Mouse (Mus musculus): ENCODE data around the gene Slc25a10.
A peak's percentile ranks its signal among the peaks of the same experiment; 100 is the strongest.
"Not testable (repeated sequence)": the region's sequence is repeated elsewhere in the genome, so short reads cannot be mapped to it uniquely, and the experiment has no call there.

Slc25a10 gene

DNA sequence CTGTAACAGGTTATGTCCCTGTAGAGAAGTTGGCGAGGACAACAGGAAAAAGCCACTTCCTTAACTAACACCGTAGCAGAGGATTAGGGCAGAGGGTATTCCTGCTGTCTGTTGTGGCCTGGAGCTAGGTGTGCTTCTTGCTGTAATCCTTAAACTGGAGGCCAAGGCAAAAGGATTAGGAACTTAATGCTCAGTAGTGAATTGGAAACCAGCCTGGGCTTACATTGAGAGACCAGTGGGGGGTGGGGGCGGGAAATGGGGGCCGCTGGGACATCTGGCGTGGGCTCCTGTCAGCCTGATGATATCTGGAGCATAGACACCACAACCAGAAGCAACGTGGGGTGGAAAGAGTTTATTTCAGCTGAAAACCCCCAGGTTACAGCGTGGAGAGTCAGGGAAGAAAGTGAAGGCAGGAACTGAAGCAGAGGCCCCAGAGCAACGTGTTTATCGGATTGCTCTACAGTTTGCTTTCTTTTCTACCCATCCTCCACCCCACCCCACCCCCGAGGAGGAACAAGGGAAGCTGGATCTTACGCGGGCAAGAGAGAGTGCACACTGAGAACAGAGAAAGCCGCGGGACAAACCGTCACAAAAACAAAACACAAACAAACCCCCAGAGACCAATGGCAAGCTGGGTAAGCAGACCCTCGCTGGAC, 18.9 kb downstream of the Slc25a10 start:
- DNase-seq (ENCODE audit: low spot score): peak; percentile 35

- DNase-seq (ENCODE audit: low spot score): peak; percentile 85
Observed at GRCm38 (mm10) chr11:120512790-120513453, 21.3 kb downstream of the Slc25a10 start.

DNA sequence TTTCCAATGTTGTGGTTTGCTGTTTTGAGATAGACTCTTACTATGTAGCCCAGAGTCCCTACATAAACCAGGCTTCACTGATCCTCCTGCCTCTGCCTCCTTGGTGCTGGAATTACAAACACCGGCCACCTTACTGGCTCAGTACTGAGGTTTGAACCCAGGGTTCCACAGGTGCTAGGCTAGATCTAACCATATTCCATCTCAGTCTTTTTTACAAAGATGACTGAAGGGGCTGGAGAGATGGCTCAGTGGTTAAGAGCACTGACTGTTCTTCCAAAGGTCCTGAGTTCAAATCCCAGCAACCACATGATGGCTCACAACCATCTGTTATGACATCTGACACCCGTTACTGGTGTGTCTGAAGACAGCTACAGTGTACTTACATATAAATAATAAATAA, 22.6 kb downstream of the Slc25a10 start:
- DNase-seq (ENCODE audit: low spot score): not testable (repeated sequence)

GRCm38 (mm10) chr11:120515611-120516010, 24.0 kb downstream of the Slc25a10 start:
- DNase-seq (ENCODE audit: low spot score): peak; percentile 88

- DNase-seq (ENCODE audit: low spot score): no peak
Observed at GRCm38 (mm10) chr11:120517147-120517546, 25.5 kb downstream of the Slc25a10 start.

GRCm38 (mm10) chr11:120518027-120518426, 26.4 kb downstream of the Slc25a10 start:
- DNase-seq (ENCODE audit: low spot score): peak; percentile 52

- peak; percentile 46 for DNase-seq (ENCODE audit: low spot score)
Observed at GRCm38 (mm10) chr11:120518558-120518957, 26.9 kb downstream of the Slc25a10 start.

DNA sequence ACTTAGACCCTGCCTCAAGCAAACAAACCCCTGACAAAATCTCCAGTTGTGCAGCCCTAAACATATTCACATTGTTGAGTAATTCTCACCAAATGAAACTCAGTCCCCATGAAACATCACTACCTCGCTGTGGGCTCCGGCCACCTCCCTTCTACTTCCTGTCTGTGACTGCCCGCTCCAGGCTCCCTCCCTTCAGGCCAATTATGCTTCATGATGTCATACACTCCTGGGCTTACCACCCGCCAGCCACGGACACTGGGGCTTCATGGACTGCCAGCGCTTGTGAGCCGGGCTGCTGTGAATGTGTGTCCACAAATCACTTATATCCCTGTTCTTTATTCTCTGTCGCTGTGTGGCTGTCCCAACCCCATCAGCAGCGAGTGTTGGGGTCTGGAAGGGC, 28.1 kb downstream of the Slc25a10 start:
- peak; percentile 93 for DNase-seq (ENCODE audit: low spot score)

GRCm38 (mm10) chr11:120520498-120520897, 28.9 kb downstream of the Slc25a10 start:
- DNase-seq (ENCODE audit: low spot score): peak; percentile 59

DNA sequence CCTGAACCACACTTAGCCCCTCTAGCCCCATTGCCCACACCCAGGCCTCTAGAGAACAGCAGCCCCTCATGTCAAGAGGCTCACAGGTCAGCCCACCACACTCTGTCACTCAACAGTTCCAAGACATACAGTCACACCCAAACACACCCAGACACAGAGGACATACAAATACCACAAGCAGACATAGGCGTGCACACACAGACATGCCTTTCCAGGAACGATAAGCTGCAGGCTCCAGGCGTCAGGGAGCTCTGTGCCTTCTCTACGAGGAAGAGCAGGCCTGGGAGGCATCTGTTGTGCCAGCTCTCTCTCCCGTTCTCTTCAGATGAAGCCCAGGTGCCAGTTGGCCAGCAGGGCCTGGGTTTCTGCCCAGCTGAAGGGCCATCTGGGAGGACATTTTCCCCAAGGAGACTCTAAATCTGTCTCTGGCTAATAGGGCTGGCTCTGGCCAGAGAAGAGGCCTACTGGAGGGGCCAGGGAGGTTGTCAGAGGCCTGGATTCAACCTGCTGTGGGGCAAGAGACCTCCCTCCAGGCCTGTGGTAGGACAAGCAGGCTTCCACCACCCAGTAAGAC, 29.4 kb downstream of the Slc25a10 start:
- peak; percentile 99 for DNase-seq (ENCODE audit: low spot score)

- no peak for DNase-seq (ENCODE audit: low spot score)
Observed at GRCm38 (mm10) chr11:120522581-120522980, 30.9 kb downstream of the Slc25a10 start.

DNA sequence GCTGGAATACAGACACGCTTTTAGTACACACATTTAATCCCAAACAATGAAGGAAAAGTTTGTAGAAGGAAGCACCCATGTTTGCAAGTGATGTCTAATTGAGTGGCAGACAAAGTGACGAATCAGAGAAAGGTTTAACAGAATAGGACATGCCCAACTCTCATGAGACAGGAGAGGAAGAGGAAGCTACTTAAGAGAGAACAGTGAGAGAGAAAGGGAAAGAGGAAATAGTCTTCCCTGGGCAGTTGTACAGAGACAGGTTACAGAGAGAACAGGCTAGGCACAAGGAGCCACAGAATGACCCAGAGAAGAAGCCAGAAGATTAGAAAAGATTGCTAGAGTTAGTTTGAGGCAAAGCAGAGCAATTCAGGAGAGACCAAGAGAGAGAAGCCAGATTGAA, 34.3 kb downstream of the Slc25a10 start:
- no peak for DNase-seq (ENCODE audit: low spot score)

GRCm38 (mm10) chr11:120527690-120528354, 36.2 kb downstream of the Slc25a10 start:
- no peak for DNase-seq (ENCODE audit: low spot score)

- no peak for DNase-seq (ENCODE audit: low spot score)
Observed at GRCm38 (mm10) chr11:120528903-120529302, 37.3 kb downstream of the Slc25a10 start.

DNA sequence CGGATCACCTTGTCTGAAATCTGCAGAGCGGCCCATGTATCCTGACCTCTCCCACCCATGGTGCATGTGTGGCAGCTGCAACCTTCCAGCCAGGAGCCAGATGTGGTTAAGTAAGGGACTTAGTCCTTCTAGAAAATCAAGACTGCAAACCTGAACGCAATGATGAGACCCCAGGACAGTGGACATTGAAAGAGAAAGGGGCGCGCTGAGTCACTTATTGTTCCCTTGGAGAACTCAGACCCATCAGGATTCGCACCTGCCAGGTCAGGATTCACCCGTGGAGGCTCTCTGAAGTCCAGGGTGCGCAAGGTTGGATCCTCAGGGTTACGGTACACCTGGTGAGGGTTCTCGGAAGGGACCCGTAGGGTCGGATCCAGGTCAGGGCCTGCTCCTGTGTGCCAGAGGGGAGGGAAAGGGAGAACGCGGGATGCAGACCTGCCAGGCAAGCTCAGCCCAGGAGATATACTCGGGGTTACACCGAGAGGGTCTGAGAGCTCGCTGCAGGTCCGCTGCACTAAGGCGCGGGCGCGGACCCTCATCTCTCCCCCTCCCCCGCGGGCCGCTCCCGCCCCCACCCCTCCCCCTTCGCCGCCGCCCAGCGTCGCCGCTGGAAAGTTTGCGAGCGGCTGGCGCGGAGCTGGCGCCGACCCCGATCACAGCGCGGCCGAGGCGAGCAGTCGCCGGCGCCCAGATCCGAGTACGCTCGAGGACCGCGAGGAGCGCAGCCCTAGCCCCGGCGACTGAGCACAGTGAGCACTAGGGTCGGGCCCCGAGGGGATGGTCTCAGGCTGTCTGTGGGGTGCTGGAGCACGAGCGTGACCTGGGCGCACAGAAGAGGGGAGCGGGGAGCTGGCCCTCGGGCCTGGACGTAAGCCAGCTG, 38.7 kb downstream of the Slc25a10 start, which contains the start of gene Gcgr:
Gcgr (plus strand) TSS at position 615 of the 880 bp plus-strand sequence.
- DNase-seq (ENCODE audit: low spot score): no peak

DNA sequence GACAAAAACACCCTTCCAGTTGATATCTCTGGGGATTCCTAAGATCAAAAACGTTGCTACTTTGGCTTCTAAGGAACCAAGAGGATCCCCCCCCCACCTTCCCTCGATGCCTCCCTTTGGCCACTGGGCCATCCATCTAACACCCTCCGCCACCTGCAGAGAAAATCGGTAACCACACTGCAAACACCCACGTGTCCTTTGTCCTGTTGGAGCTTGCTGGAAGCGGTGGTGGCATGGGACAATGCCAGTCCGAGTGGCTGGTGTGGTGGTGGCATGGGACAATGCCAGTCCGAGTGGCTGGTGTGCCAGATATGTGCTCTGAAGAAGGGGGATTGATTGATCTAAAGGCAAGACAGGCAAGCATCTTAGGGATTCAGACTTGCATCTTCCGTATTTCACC, 40.0 kb downstream of the Slc25a10 start:
- no peak for DNase-seq (ENCODE audit: low spot score)

DNA sequence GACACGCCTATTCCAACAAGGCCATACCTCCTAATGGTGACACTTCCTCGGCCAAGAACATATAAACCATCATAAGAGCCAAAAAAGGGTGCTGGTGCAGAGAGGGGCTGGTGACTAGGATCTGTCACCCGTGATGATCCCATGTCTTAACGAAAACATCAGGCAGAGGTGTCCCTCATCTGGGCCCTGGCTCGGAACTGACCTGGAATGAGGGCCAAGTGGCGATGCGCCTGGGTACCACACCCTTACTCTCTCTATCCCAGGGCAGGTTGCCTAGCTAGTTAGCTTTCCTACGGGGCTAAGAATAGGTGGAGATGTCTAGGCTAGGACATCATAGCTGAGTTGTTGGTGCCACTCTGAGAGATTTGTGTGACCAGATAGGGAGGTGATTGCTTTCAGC, 42.5 kb downstream of the Slc25a10 start:
- DNase-seq (ENCODE audit: low spot score): no peak

DNA sequence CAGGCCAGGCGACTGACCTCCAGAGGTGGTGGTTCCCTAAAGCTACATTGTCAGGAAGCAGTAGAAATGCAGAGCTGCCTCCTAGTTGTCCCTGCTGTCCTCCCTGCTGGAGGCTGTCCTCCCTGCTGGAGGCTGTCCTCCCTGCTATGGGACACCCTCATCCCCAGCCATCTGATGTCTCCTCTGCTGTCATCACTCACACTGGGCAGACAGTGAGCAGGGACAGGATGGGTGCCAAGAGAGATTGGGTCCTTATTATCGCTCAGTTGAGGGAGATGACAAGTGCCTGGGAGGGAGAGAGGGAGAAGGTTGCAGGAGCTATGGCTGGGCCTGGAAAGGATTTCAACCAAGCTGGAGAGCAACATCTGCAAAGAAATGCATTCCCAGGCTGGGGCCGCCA, 43.5 kb downstream of the Slc25a10 start:
- DNase-seq (ENCODE audit: low spot score): peak; percentile 35

DNA sequence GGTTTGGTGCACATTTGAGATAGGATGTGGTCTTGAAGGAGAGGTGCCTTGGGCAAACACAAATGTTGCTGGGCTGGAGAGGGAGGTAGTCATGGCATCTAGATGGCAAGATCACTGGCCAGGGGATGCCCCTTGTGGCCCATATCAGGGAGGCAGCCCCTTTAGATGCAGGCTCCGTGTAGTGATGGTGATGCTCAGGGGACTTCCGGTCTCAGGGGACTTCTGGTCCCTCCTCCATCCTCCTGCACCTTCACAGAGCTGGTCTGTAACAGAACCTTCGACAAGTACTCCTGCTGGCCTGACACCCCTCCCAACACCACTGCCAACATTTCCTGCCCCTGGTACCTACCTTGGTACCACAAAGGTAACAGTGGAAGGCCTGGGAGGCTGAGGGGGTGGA, 44.2 kb downstream of the Slc25a10 start:
- no peak for DNase-seq (ENCODE audit: low spot score)

- peak; percentile 90 for DNase-seq (ENCODE audit: low spot score)
Observed at GRCm38 (mm10) chr11:120538485-120538884, 46.8 kb downstream of the Slc25a10 start.

DNA sequence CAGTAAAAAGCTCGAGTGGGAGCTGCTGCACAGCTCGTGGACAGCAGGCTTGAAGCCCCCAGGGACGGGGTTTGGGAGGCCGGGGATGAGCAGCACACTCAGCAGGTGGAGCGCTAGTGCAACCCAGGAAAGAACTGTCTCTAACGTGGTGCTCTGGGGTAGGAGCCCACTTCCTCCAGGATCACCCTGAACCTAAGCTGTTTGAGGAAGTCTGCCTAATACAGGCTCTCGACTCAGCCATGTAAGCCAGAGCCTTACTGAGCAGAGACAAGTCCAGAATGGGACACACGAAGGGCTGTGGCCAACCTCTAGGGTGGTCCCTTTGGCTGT, 47.3 kb downstream of the Slc25a10 start:
- no peak for DNase-seq (ENCODE audit: low spot score)
